Mouse (Mus musculus) ovary, postnatal 36 days (tissue): Measurements from ENCODE around the gene Hmx2.

Experiments
- DNase-seq: peaks from one replicate; pipeline ENCODE4 v3.0.0; 2022; ENCODE audit warnings: low spot score, mixed read lengths

The Hmx2 gene

DNA sequence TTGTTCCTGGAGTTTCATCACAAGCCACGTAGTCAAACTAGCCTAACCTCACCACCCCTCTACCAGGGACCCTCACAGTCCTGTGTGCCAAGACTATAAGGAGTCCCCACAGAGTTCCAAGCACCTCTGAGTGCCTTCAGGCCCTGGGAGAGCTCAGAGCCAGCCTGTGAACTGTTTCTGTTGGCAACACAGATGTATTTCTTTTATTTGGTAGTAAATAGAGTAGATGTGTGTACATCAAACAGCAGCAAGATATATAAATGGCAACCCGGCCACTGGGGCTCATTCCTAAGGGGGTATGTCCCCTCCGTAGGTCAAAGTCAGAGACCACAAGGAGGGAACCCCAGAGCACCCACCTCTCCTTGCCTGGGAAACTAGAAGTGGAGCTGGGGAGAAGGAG, at the start of gene Hmx2:
Gene Hmx2, plus strand, starts transcription at position 301 of the 400 bp plus-strand sequence.
- no peak for DNase-seq

DNA sequence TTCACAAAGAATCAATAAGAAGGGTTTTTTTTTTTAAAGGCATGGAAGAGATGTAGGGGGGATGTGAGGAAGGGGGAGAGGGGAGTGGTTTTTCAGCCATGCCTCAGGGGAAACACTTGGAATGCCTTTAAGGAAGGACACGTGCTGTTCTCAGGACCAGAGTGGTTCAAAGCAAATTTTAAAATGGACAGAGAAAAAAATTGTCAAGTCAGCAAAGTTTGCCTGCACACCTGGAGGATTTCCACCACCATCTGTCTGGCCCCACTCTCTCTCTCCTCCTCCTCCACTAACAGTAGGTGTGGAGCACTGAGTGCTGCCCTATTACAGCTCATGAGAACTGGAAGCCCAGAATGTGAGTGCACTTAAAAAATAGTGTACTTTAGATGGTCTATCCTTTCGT, 44.8 kb upstream of the Hmx2 start:
- no peak for DNase-seq

DNA sequence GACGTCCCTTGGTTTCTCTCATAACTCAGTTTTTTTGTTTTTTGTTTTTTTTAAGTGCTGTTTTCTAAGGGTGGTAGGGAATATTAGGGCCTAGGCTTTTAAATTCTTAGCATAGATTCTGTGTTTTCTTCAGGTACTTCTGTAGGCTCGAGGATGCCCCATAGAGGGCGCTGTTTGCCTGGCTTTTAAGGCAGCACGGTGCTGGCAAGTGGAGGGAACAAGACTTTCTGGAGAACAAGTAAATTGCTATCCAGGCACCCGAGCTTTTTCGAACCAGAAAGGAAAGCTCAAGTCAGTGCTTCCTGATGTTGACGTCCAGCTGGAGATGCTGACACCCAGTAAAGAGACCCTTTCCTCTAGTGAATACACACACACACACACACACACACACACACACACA, 8.6 kb upstream of the Hmx2 start:
- peak; percentile 75 for DNase-seq

DNA sequence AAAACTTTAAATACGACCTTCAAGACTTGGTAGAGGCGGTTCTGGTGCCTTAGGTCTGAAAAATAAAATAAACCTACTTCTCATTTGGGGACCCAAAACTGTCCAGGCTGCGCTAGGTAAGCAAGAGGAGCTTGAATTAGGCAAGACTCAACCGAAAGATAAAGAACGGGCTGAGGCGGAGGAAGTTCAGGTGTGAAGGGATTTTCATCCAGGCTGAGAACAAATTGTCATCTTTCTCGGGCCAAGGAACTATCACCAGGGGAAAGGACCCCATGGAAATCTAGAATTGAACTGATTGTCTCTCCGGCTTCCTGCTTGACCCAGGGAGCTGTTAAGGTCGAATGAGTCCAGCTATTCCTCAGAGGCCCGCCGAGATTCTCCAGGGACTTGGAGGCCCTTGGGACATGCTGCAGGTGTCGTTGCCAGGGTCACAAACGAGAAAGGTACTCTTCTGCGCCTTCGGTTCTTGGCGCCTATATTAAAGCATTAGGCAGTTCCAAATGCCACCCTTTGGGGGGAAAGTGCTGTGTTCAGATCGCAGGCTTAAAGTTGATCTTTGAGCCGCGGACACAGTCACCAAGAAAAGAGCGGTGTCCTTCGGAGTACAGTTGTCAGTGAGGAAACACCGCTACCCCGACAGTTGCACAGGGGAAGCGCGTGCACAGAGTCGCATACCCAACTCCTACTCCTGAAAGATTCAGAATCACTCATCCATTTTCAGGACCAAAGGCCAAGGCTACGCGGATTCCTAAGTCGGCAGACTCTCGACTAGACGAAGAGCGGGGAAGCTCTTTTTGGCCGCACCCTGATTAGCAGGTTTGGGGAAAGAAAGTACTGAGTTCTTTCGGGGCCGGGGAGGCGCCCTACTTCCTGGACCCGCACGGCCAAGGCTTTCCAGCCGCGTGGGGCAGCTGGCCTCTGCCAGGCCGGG, 7.1 kb upstream of the Hmx2 start:
- DNase-seq, result no peak

DNA sequence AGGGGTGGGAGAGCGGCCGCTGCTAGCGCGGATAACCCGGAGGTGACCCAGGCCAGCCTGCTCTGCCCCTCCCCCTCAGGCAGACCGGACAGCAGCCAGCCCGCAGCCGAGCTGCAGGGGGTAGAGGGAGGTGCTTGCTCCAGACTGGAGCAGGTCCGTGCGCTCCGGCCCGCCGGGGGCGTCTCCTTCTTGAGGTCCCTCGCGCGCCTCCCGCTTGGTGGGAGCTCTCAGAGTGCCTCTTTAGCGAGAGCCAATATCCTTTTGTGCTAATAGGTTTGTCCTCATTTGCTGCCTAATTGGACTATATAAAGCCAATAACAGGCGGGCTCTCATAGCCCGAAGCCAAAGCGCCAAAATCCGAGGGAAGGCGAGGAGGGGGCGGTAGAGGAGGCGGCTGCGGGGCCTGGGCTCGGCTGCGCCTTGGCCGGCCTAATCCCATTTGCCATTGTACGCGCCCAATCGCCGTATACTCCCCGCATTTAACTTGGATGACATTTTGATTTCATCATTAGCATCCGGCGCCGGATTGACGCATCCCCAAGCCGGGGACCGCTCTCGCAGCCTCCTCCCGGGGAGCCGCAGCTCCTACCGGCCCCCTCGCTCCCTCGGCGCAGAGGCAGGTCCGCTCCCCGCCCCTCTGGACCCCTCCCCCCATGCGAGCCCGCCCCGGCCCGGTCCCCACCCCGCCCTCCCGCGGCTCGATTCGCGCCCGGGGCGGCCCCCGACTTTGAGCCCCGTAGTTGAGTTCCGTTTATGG, 6.3 kb upstream of the Hmx2 start, which contains the start of gene Hmx3:
Gene Hmx3, plus strand, starts transcription at position 753 of the 757 bp plus-strand sequence.
- no peak for DNase-seq

DNA sequence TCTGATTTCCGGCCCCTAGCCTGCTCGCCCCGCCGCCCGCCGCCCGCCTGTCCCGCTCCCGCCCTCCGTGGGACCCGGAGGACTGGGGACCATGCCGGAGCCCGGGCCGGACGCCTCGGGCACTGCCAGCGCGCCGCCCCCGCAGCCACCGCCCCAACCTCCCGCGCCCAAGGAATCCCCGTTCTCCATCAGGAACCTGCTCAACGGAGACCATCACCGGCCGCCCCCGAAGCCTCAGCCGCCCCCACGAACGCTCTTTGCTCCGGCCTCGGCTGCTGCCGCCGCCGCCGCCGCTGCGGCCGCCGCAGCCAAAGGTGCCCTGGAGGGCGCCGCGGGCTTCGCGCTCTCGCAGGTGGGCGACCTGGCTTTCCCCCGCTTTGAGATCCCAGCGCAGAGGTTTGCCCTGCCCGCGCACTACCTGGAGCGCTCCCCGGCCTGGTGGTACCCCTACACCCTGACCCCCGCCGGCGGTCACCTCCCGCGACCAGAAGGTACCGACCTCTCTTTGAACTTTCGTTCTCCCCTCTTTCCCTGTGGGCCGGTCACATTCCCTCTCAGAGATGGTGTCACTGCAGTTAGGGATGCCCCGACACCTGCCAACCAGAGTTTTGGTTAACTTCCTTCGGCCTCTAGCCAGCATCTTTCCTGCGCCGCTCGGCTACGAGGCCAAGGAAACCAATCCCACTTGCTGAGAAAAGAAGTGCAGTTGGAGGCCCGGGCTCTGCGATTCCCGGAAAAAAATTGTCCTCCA, 5.5 kb upstream of the Hmx2 start:
- no peak for DNase-seq

DNA sequence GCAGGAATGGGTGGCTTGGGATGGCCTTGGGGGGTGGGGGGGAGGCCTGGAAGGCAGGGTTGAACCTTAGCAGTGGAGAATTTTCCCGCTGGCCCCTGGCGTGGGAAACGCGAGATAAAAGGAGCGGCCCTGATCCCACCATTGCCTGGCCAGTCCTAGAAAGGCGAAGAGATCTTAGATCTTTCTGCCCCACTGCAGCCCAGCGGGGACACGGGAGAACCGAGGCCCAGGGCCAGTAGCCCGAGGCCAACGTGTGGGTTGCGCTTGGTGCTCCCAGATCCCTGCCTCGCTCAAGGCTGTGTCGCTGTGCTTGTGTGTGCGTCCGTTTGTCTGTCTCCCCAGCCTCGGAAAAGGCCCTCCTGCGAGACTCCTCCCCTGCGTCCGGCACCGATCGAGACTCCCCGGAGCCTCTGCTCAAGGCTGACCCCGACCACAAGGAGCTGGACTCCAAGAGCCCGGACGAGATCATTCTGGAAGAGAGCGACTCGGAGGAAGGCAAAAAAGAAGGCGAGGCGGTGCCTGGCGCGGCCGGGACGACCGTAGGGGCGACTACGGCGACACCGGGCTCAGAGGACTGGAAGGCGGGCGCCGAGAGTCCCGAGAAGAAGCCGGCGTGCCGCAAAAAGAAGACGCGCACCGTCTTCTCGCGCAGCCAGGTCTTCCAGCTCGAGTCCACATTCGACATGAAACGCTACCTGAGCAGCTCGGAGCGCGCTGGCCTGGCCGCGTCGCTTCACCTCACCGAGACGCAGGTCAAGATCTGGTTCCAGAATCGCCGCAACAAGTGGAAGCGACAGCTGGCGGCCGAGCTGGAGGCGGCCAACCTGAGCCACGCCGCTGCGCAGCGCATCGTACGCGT, 4.7 kb upstream of the Hmx2 start:
- DNase-seq, result no peak

DNA sequence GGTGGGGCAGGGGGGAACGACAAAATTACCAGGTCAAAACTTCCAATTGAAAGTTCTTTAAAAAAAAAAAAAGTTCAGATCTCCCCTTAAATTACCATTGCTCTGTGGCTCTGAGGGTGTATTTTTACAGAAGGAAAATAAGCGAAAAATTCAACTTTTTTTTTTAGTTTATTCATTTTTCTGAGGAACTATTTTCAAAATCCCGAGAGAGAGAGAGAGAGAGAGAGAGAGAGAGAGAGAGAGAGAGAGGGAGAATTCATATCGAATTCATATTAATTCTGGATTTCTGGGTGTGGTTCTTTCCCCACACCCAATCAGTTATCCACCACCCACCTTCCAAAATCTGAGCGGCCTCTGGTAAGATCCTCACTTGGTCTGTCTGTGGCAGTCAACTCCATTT, 3.7 kb upstream of the Hmx2 start:
- no peak for DNase-seq

DNA sequence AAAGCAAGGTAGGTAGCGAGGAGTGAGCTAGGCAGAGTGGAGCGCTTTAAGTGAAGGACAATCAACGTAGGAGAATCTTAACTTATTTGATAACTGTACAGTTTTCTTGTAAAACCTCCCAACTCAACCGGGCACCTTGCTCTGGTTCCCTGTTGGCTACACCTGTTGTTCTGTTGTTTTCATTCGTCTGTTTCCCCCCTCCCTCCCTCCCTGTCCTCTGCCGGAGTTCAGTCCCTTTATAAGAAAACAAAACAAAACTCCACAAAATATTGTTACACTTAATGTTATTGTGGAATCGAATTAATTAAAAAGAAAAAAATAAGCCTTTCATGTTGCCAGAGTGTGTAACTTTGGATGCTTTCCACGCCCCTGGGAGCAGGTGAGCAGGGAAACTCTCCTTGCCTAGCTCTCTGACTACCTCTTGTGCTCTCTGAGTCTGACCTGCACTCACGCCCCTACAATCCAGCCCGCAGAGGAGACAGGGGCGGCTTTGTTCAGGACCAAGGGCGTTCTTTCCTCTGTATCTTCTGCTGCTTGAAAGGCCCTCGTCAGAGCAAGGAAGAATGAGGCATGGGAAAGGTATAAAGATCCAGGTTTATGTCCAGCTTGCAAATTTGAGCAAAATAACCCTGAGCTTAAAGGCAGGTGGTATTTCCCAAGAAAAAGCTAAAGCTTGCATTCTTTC, 2.7 kb upstream of the Hmx2 start:
- DNase-seq, result no peak

DNA sequence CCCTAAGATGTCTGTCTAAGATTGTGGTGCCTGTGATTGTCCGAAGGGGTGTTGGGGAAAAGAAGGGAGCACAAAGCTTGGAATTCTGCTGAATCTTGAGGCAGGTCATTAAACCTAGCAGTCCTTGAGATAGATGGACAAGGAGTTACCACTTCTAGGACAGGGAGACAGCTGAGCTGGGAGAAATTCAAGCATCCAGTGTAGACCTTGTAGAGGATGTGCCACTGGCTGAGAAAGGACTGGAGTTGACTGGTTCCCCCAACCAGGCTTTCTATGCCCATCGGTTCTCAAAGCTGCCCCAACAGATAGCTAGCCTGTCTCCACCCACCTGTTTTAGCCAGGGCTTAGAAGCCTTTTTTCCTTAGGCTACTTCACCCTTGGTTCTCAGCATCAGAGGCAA, 2.1 kb upstream of the Hmx2 start:
- DNase-seq, result no peak

DNA sequence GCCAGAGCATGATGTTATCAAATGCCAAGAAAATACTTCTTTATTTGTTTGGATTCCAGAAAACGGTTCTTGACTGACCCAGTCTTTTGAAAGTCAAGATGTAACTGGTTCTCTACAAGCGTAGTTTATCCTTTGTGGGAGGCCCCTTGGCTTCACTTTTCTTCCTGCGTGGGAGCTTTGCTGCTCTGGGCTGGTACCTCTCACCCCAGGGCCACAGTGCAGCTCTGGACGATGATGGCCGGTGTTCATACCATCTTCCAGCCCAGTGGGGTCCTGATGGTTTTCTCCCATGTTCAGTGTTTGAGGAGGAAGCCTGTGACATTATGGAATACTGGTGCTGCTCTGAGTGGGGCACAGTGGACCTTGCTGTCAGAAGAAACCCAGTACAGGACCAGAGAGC, 1.1 kb upstream of the Hmx2 start:
- no peak for DNase-seq

DNA sequence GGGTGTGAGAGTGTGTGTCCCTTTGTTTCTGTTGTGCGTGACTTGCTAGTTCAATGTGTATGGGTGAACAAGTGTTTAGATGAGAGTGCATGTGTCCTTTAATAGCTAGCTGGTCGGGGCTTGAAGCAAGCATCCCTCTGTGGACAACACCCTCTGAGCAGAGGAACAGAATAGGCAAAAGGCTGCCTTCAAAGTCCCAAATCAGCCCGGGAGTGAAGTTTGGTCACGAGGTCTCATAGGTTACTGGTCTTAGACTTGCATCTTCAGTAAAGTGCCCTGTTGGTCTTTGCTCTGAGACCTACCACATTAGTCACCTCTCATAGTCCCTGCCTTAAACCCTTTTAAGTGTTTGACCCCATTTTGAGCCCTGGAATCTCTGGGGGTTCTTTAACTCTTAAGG, 2.9 kb downstream of the Hmx2 start:
- DNase-seq, result no peak

DNA sequence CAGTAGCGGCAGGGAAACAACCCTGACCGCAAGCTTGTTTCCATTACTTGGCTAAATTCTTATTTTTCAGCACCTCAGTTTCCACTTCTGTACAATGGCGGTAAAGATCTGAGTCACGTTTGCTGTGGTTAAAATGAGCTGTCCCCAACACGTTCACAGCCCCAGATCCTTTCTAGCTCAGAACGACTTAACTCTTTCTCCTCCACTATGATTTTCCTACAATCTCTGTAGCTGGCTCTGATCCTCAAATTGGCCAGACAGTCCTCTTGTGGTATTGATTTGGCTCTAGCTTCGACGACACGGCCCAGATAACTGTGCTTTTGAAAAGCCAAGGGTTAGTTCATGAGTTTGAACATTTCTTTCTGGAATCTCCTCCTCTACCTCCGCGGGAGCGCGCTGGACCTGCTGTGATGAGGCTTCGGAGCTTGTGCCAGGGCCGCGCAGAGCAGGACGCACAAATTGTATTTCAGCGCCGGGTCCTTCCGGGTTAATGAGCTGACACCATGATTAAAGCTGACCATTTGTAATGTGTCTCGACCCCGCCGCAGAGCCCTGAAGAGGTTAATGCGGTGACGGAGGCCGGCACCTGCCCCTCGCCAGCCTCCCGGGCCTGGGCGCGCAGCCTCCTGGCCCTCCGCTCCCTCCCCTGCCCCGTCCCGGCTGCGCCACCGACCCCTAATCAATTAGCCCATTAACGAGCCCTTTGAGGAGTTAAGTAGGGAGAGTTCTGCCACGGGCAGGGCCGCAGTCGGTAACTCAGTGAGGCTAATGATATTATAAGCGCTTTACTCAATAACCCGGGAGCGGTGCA, 3.6 kb downstream of the Hmx2 start:
- no peak for DNase-seq

DNA sequence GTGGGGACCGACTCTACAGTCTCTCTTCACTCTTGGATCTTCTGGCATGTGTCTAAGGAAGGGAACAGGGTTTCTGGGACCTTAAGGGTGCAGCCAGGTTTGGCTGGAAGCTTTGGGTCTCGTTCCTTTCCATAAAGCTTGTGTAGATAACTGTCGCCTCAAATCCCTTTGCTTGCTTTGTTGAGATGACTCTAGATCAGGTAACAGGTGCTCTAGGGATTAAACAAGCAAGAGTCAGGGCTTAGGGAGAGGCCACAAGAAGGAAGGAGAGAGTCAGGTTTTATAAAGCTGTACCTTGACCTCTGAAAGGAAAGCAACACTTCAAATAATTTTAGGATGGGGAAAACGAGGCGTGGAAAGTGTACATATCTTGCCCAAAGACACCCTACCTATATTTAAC, 4.2 kb downstream of the Hmx2 start:
- DNase-seq, result no peak

DNA sequence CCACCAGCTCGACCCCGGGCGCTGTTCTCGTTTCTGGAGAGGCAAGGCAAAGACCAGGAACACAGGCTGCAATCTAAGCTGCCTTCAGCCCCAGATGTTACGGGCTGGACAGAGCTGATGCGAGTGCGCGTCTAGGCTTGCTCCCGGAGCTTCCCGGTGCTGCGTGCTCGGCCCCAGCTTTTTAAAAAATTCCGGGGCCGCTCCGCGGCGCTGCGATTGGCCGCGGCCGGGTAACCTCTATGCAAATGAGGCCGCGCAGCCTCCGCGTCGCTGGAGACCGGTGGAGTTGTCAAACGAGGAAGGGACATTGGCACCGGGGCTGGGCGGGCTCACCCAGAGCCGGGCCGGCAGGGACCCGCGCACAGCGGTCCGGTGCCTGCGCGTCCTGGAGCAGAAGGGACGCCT, 5.2 kb downstream of the Hmx2 start:
- peak; percentile 37 for DNase-seq

DNA sequence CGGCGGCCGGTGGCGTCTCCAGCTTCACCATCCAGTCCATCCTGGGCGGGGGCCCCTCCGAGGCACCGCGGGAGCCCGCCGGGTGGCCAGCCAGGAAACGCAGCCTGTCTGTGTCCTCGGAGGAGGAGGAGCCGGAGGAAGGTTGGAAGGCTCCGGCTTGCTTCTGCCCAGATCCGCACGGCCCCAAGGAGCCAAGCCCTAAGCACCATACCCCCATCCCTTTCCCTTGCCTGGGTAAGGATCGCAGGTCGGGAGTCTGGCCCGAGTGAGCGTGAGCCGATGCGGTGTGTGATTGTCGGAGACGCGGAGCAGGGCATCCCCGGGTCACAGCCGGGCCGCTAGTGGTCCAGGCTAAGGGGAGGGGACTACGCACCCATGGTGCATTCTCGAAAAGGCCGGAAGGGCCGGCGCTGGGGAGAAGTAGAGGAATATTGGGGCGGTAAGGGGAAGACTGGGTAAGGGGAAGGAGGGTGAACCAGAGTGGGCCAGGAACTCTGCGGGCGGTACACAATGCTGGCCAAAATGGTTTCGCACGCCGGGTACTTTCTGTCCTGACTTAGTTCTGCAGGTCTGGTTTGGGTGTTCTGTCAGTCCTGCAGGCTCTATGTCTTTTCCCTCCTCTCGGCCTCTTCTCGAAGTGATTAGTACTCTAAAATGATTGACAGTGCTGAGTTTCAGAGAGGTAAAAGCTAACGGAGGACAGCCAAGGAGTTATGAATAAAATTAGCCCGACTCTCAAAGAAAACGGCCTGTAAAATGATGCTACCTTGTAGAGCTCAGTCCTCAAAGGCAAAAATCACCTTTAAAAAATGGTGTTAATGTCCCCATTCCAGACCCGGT, 6.0 kb downstream of the Hmx2 start:
- no peak for DNase-seq

DNA sequence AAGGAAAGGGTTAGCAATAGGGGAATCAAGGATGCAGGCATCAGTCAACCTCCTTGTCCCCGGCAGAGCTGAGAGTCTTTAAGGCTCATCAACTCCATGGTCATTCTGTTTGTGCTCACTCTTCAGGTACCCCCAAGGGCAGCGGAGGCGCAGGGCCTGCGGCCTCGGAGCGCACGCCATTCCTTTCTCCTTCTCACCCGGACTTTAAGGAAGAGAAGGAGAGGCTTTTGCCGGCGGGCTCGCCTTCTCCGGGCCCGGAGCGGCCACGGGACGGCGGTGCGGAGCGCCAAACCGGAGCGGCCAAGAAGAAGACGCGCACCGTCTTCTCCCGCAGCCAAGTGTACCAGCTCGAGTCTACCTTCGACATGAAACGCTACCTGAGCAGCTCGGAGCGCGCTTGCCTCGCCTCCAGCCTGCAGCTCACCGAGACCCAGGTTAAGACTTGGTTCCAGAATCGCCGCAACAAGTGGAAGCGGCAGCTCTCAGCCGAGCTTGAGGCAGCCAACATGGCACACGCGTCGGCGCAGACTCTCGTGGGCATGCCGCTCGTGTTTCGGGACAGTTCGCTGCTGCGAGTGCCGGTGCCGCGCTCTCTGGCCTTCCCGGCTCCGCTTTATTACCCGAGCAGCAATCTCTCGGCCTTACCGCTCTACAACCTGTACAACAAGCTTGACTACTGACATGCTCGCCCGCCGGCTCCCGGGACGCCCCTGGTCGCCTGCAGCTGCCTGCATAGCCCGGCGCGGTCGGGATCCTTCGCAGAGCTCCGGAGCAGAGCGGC, 6.9 kb downstream of the Hmx2 start:
- DNase-seq, result peak; percentile 30

DNA sequence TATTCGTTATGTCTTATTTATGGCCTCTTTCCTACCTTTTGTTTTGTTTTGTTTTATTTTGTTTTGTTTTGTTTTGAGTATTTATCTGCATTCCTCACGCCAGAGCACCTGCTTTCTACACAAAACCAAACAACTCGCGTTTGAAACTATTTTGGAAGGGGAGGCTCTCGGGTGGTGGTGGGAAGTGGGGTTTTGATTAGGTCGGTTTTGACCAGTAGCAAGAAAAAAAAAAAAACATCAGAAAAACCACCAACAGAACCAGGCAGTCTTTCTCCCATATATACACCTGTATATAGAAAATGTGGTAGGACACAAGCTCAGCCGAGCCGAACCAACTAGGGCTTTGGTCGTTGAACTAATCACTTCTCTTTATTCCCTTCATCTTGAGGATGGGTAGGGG, 7.5 kb downstream of the Hmx2 start:
- no peak for DNase-seq
